Mouse (Mus musculus) brown adipose tissue, adult 24 weeks (tissue): ENCODE data around the gene Atp2b4. TPM values are rescaled to one million over a fixed set of nuclear protein-coding genes. Genes with fewer than 3 reads are reported as not detected.

Experiments
- H3K27ac ChIP-seq: fragments of 200-500 bp; replicated peaks from 2 replicates; pipeline ENCODE4 v1.5.1; 2012; ENCODE audit warnings: low read depth, mild to moderate bottlenecking, low read length
- H3K4me1 ChIP-seq: fragments of 200-500 bp; 2 replicates; pipeline ENCODE4 v1.6.1; 2012; ENCODE audit warnings: low read length, mixed read lengths; ENCODE audit not compliant: control insufficient read depth, insufficient read depth, insufficient read length
- H3K4me3 ChIP-seq: fragments of 200-500 bp; 2 replicates; pipeline ENCODE4 v1.5.1; 2012; ENCODE audit warnings: low read depth, mild to moderate bottlenecking, low read length, moderate library complexity; ENCODE audit not compliant: insufficient read depth
- polyA plus RNA-seq: library from polyadenylated mRNA; stranded (reverse); fragments of >200 nt; gene quantifications from 2 replicates; pipeline ENCODE4 v1.2.4, GENCODE M21; 2012; ENCODE audit not compliant: missing spikeins, insufficient read depth, insufficient read length

Gene Atp2b4
- polyA plus RNA-seq, 1 experiment = 9.6 TPM

- H3K4me3 ChIP-seq = no peak overlapping the region
- H3K27ac ChIP-seq = no peak overlapping the region
- peaks cover 2% of the 10 kb centered on the region; the same call in 1 of the 2 replicates for H3K4me1 ChIP-seq
Measured at GRCm38 (mm10) chr1:133650288-133651055, 150.4 kb downstream of the Atp2b4 start.

Other genes starting within 250 kb of the Atp2b4 start
- 118 and 128 TPM in 2 replicates for gene Snrpe, start 190.8 kb downstream of the Atp2b4 start, polyA plus RNA-seq
- gene Zbed6, start 140.2 kb downstream of the Atp2b4 start, polyA plus RNA-seq = 0.79 and 1.2 TPM in 2 replicates
- 4.6 and 5.4 TPM in 2 replicates for gene Gm38394, start 139.7 kb downstream of the Atp2b4 start, polyA plus RNA-seq
- gene Lax1, start 110.9 kb downstream of the Atp2b4 start, polyA plus RNA-seq = not detected in 2 replicates
- not detected in 2 replicates for gene Optc, start 107.0 kb upstream of the Atp2b4 start, polyA plus RNA-seq
- gene Prelp, start 120.4 kb upstream of the Atp2b4 start, polyA plus RNA-seq = 237 and 366 TPM in 2 replicates
- 0.38 and 0.55 TPM in 2 replicates for gene Fmod, start 236.2 kb upstream of the Atp2b4 start, polyA plus RNA-seq